Mouse (Mus musculus) retina, embryonic 14.5 days (tissue): ENCODE data around the gene Slc8a1.

Experiments
- DNase-seq: peaks from one replicate; pipeline ENCODE4 v3.0.0-alpha.2; 2015; ENCODE audit warnings: low spot score

Gene Slc8a1

DNA sequence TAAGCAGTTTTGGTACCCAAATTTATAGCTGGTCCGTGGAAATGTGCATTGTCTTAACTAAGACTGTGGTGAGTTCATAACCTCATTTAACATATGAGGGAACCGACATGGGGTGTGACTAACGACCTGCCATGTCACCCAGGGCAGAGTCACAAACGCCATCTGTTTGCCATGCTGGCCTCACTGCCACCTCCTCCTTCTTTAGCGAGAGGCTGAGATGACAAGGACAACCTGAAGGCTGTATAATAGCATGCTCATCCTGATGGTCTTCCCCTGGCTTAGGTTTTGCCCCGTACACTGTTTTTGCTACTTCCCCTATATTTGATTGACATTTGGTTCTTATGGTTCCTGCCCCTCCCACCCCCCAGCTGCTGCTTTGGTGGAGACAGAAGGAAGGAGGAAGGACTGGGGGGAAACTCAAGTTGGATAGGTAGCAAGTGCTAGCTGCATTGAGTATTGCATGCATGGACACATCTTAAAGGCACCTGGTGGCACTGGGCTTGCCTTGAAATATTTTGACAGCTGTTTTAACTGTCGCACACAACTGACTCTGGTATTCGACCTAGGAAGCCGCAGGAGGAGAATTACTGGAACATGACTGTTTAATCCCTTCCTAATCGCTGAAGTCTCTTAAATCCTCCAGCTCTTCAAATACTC, 313.8 kb downstream of the Slc8a1 start:
- DNase-seq, result peak; percentile 25

DNA sequence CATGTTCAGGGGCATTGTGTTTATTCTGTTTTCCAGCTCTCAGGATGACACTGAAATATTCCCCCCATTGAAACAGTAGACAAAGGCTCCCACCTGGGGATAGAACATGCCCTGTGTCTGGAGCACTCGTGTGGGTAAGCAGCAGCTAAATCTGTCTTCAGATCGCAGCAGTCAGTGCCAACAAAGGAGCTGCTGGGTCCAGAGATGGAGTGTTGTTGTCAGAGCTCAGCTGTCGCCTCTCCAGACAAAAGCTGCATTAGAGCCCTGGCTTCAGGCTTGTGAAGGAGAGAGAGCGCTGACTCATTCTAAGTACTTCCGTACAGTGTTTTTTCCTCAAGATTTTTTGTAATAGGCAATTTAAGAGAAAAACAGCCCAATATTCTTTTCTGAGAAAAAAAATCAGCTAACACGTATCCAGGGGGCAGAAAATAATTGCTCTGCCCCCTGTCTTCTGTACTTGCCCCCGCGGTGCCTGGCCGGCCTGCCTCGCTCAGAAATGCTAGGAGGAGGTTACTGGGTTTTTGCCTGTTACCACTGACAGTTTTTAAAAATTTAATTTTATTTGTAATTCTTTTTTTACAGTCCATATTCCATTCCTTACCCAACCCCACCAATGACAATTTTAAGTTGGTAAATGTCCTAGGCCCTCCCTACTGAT, 318.2 kb downstream of the Slc8a1 start:
- peak; percentile 41 for DNase-seq

DNA sequence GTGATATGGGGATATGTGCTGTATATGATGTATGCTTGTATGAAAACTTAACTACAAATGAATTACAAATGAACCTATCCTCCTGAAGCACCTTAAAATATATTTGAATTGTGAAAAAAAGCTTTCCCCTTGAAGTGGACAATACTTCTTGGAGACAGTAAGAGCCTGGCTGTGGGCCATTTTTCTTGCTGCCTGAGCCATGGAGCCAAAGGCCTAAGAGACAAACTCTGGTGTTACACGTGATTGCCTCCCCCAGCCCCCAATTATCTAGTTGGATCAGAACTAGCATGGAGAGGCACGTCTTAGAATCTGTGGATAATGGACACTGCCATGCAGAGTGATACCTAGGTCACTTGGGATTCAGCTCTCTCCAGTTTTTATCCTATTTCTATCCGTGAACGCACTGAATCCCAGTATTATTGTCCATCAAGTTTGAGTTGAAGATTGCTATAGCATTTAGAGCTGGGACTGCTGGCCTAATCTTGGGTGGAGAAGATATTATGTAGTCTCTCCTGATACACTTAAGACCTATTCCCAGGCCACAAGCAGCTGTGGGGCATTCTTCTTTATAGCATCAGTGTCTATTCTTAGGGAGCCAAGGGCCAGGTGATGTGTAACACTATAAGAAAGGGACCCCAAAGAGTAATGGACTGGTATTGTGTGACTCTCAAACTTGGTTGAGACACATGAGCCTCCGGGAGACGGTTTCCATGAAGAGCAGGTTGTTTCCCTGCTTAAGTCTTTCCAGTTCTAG, 321.6 kb downstream of the Slc8a1 start:
- no peak for DNase-seq

DNA sequence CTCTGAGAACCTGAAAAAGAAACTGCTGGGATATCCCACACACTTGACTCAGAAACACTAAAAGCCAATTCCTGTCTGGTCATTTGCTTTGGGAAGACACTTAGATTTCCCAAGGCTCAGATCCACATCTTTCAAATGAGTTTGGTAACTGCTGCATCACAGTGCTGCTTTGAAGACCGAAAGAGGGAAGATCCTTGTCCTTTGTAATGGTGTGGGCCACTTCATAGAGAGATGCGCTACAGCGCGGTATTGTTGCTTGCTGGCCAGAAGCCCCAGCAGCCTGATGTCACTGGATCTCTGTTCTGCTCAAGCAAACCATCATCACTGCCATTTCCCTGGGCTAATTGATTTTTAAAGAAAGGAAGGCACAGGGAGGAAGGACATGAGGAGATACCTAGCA, 325.4 kb downstream of the Slc8a1 start:
- DNase-seq, result no peak

DNA sequence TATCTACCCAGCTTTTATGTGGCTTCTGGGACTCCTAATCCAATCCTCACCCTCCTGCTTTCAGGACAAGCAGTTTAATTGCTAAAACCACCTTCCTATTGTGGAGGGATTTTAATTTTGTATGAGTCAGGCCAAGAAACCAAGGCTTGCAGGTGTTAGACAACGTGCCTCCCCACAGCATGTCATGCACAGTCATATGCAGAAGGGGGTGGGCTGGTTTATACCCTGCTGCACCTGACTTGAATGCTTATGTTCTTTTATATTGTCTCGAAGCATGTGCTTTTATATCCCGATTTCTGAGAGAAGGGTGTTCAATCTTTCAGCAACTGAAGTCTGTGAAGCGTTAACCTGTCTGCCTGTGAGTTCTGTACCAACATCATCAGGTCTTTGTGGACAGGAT, 334.0 kb downstream of the Slc8a1 start:
- no peak for DNase-seq

DNA sequence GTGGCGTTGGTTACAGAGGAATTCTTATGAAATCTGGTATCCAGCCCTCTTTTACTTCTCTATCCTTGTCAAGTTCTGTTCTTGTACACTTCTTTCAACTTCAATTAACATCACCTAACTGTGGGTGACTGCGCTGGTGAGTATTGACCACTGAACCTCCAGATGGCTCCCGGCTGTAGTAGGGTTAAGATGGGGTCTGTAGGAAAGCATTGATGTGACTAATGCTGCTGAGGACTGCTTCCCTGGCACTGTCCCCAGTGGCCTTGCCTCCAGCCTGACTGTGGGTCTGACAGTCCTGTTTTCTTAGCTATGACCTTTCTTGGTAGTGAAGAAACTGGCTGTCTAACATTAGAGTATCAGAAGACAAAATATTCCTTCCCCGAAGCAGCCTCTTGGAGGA, 335.1 kb downstream of the Slc8a1 start:
- DNase-seq, result peak; percentile 9

DNA sequence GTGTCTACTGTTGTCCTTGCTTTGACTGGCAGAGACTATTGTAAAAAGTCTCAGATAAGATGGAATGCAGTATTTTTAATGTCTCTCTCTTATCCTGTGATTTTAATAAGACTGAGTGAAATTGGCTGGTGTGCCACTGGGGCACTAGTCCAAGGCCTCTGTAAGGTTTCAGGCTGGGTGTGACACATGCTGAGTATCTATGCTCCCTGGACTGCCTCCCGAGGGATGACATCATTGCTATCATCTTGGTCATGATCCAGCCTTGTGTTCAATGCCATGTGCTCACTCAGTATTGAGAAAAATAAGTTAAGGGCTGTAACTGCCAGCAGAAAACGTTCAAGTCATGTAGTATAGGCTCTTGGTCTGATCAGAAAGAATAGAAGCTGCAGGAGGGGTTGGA, 335.5 kb downstream of the Slc8a1 start:
- no peak for DNase-seq

DNA sequence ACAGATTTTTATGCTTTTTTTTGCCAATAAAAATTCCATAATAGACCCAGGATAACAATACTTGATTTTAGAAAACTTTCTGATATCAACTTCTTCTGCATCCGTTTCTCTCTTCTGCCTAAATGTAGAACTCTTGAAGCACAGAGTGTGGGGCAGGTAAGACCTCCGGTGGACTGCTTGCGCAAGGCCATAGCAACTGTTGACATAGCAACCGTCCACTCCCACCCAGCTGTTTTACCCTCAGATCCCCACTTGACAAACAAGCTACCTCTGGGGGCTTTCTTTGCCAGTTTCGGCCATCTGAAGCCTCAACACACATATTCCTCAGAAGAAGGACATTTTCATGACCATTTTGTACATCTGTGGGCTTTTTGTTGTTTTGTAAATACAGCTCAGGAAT, 337.8 kb downstream of the Slc8a1 start:
- no peak for DNase-seq

DNA sequence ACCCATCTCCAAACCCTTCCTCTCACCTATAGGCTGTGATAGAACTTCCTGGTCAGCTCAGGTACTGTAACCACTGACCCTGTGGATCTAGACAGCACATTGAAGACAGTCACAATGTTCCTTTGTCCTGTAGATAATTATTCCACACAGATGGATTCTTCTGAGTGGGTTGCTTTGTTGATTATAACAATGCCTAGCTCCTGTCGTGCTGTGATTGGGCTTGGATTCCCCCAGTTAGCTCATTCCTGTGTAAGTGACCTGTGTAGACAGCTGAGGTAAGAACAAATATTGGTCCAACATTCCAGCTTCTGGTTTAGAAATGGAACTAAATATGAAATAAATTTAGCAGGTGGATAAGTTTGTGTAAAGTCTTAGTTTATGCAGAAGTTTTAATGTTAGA, 340.7 kb downstream of the Slc8a1 start:
- no peak for DNase-seq

DNA sequence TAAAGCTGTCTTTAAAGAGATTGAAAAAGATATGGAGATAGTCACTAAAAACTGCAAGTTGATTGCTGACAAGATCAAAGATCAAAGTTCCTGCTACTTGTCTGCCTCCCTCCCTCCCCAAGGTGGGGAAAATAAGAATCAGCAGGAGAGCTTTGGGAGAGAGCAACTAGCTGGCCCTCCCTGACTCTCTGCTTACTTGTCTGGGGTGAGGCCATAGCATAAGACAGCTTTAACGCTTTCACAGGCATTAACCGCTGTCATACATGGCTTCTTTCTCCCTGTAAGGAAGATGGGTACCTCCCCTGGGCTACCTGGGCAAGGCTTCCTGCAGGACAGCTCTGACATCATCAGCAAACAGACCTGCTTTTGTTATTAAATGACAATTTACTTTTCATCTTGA, 344.1 kb downstream of the Slc8a1 start:
- no peak for DNase-seq

DNA sequence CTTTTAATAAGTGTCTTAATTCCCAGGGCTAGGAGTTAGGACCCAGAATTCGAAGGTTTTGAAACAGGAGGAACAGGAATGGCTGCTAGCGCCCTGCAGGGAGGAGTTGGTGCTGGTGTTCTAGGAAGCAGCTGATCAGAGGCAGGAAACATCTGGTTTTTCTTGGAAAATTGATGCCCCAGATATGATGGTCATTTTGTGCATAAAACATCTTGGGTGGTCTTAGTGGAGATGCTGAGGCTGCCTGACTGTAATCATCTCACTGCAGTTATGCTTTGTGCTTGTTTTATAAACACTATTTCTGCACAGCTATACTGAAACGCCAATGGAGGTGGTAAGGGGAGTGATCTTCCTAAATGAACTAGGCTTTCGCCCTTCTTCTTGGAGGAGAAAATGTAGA, 345.1 kb downstream of the Slc8a1 start:
- DNase-seq, result no peak

DNA sequence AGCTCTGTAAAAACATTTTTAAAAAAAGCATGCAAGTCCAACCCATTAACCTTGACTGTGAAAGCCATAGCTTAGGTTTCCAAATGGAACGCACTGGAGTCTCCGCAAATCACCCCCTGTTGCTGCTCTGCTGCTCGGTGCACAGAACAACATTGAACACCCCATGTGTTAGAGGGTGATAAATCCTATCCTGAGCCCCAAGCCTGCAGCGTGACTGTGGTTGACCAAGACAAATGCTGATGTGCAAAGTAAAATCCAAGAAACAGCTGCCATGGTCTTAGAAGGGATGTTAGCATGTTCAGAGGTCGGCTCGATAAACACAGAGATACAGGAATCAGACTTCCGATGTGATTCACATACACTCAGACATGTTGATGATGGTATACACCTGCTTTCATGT, 346.7 kb downstream of the Slc8a1 start:
- no peak for DNase-seq

DNA sequence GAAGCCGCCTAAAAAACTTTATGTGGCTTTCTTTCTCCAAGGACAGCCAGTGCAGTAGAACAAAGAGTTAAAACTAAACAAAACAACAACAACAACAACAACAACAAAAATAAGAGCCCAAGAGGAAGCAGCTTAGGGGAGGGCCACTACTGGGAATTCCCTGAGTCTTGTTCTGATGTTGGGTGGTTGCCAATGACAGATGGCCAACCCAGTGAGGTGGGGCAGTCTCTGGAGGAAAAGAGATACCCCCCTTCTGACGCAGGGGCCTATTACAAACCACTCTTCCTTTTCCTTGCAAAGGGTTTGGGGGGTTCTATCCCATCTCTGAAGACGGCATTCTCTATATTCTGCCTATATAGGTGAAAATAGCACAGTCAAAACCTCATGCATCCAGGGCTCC, 347.4 kb downstream of the Slc8a1 start:
- no peak for DNase-seq

DNA sequence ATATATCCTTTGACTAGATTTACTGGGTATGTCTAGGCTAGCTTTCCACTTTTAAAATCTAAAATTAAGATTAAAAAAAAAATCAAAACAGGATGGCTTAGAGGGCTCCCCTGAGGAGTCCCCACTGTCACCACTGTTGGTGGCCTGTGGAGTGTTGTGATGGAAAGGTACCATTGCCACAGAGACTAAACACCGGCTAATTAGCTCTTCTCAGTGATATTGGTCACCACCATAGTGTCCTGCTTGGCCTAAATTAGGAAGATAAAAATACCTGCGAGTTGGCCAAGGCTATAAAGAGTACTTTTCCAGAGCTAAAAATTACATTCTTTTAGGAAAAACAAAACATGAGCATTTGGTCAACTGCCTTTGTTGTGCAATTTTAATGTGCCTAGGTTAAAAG, 352.1 kb downstream of the Slc8a1 start:
- no peak for DNase-seq

DNA sequence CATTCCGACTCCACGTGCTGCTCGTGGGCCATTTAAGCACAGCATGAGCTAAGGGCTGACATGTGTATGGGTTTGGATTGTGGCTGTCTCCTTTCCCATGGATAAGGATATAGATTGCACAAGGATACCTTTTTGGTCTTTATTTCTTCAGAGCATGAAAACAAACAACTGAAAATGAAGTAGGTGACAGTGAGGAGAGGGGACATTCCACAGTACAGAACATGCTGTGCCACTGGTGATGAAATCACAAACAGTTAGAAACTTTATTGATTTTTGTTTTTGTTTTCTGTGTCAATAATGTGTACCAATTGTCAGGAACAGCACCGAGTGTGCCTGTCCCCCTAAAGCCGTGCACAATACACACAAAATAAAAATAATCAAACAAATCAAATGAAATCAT, 352.7 kb downstream of the Slc8a1 start:
- DNase-seq, result no peak

DNA sequence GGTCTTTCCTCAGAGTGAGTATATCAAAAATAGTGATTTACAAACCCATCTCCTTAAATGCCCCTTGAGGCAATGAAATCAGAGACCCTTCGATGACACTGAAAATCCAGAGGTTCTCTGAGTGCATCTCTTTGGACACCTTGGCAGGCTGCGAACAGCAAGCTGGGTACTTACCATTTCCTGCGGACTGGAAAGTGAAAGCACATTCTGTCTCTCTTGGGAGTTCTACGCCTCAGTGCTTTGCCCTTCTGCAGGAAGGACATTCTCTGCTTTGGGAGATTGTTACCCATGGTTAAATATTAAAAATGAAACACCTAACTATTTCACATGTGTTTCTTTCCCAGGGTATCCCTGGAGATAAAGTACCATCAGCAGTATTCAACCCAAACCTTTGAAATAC, 354.7 kb downstream of the Slc8a1 start:
- DNase-seq, result no peak

DNA sequence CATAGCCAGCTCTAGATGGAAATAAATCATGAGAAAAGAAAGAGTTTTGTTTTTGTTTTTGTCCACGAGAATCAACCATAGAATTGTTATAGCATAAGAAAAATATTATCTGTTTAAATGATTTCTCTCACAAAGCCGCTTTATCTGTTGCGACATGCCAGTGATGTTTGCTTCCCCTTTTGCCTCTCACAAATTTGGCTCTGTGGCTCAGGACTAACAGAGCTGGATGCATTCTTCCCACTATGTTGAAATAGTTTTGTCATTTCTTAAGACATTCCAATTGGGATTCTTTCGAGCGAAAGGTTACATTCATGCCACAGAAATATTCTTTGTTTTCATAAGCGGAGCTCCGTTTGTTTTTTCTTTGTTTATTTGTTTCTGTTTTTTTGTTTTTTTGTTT, 359.7 kb downstream of the Slc8a1 start:
- DNase-seq, result no peak

DNA sequence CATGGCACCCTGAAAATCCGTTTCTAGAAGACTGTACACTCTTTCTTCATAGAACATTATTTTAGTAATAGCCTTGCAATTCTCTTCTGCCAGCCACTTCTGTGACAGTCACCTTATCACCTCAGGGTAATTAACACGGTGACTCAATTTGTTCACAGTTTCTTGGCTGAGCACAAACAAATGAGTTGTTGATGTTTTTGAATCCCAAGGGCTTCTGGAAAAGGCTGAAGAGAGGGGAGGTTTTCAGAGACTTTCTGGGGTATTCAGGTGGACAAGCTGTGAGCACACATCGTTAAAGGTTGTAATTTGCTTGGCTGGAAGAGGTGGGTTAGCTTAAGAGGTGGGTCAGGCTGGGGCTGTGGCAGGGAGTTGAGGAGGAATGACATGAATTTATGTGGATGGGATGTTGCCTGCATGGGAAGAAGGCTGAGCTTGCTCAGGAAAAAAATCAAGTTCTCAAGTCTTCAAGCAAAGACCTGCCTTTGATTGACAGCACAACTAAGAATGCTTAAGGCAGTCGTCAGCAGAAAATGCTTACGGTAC, 360.3 kb downstream of the Slc8a1 start:
- DNase-seq, result no peak

DNA sequence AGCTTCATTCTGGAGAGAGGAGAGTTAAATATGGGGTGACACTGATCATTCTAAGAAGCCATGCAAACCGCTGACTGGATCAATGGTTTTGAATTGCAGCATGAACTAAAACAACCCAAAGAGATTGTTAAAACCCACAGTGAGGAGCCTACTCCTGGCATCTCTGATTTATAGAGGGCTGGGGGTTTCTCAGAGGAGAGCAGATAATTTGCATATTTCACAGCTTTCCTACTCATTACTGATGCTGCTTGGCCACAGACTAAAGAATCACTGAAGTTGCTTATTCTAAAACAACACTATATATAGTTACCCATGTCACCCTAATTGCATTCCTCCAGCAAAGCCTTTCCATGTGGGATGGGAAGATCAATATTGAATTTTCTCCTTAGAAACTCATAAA, 361.0 kb downstream of the Slc8a1 start:
- DNase-seq, result no peak

DNA sequence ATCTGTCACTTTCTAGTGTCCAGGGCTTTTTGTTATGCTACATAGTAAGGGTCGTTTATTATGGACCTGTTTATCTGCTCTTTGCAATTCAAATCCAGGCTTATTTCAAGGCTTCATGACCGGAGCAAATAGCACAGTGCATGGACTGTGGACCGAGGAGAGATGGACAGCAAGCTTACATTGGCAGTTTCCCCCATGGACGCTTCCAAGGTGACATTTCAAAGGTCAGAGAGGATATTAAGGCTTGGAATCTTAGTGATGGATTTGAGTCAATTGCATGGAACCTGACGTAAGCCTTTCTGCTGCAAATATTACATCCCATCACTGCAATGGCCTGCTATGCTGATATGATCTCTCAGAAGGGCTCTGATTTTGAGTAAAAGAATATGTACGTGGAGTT, 362.3 kb downstream of the Slc8a1 start:
- no peak for DNase-seq

DNA sequence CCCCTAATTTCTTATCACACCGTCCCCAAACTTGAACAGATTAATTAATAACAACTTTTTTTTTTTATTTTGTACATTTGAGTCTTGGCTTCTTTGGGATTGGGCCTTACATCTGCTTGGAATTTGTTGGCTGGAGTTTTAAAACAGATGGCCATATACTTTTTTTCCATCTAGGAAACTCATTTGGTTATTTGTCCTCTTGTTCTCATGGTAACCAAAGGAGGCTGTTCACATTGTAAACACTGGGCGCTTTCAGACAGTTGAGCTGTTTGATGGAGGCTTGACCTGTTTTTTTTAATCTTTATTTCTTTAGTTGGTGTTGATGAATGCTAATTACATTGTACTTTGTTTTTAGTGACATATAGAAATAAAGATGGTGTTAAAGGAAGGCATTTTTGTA, 369.1 kb downstream of the Slc8a1 start:
- DNase-seq, result no peak

DNA sequence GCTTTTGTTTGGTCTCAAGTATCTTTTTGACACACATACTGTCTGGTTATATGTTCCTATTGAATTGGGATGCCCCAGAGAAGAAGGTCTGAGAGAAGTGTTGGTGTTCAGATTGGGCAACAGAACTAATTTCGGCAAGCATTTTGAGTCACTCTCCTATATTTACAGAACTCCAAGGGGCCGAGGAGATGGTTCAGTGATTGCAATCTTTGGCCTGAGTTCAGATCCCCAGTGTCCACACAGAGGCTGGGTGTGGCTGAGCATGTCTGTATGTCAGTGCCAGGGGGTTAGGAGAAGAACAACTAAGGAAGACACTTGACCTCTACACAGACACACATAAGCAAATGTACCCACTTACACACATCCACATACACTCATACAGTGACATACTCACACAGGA, 369.7 kb downstream of the Slc8a1 start:
- DNase-seq, result no peak

DNA sequence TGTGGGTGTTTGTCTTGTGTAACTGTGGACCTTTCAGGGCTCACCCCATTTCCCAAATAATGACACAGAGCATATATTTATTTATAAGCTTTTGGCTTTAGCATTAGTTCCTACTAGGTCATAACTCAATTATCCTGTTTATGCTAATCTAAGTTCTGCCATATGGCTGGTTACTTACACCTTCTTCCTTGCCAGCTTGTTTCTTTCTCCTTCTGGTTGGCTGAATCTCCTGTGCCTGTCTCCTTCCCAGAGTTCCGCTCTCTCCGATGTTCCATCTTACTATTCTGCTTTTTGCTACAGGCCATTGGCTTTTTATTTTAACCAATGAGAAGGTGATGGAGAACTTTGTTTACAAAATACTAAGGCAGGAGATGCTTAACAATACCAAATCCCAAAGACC, 374.8 kb downstream of the Slc8a1 start:
- DNase-seq, result no peak
